Mouse (Mus musculus): ENCODE data around the gene Gjc2. TPM values are rescaled to one million over a fixed set of nuclear protein-coding genes. Genes with fewer than 3 reads are reported as not detected.

Gene Gjc2
- polyA plus RNA-seq, 1 experiment from 2014 or later, result 0.36 TPM

GRCm38 (mm10) chr11:59132065-59132464 is 50.9 kb downstream of the Gjc2 start:
- no peaks in the 10 kb centered on the region for H3K9me3 ChIP-seq (ENCODE audit: control insufficient read depth, low read depth, low read length)
- H3K27ac ChIP-seq (ENCODE audit: low read length), result no peak overlapping the region
- H3K4me1 ChIP-seq (ENCODE audit: control insufficient read depth, insufficient read depth, low read length), result 0 out of 2 replicates have a peak, but pooled peaks cover 6% of the 10 kb centered on the region
- no peak overlapping the region for H3K4me2 ChIP-seq (replicated peaks; ENCODE audit: low read depth, low read length)
- 77% methylated on average over 2 of the region's 3 CpGs for WGBS
- ATAC-seq (ENCODE audit: insufficient number of reproducible peaks, insufficient read depth, low FRiP score, low read depth), result no peak
- H3K9ac ChIP-seq (replicated peaks; ENCODE audit: low read depth, low read length), result no peak overlapping the region
- peaks cover 33% of the 10 kb centered on the region for H3K27me3 ChIP-seq (ENCODE audit: control insufficient read depth, insufficient read depth, low read length)
- H3K4me3 ChIP-seq (ENCODE audit: low read depth, low read length), result no peak overlapping the region
- H3K36me3 ChIP-seq (ENCODE audit: control insufficient read depth, insufficient read depth, low read length), result no peaks in the 10 kb centered on the region

- WGBS, result 60% methylated on average over 18 of the region's 18 CpGs
- H3K4me1 ChIP-seq (ENCODE audit: control insufficient read depth, insufficient read depth, low read length), result 0 out of 2 replicates have a peak, but pooled peaks cover 6% of the 10 kb centered on the region
- H3K27me3 ChIP-seq (ENCODE audit: control insufficient read depth, insufficient read depth, low read length), result peaks cover 30% of the 10 kb centered on the region
Observed at GRCm38 (mm10) chr11:59131348-59131919, 51.6 kb downstream of the Gjc2 start.

GRCm38 (mm10) chr11:59130782-59131181 is 52.2 kb downstream of the Gjc2 start:
- no peak overlapping the region for H3K27ac ChIP-seq (ENCODE audit: low read length)
- H3K4me1 ChIP-seq (ENCODE audit: control insufficient read depth, insufficient read depth, low read length), result 0 out of 2 replicates have a peak, but pooled peaks cover 6% of the 10 kb centered on the region
- 64% methylated on average over 9 of the region's 9 CpGs for WGBS
- no peaks in the 10 kb centered on the region for H3K9me3 ChIP-seq (ENCODE audit: control insufficient read depth, low read depth, low read length)
- no peak for ATAC-seq (ENCODE audit: insufficient number of reproducible peaks, insufficient read depth, low FRiP score, low read depth)
- no peak overlapping the region for H3K4me2 ChIP-seq (replicated peaks; ENCODE audit: low read depth, low read length)
- H3K9ac ChIP-seq (replicated peaks; ENCODE audit: low read depth, low read length), result no peak overlapping the region
- H3K27me3 ChIP-seq (ENCODE audit: control insufficient read depth, insufficient read depth, low read length), result peaks cover 23% of the 10 kb centered on the region
- no peaks in the 10 kb centered on the region for H3K36me3 ChIP-seq (ENCODE audit: control insufficient read depth, insufficient read depth, low read length)
- H3K4me3 ChIP-seq (ENCODE audit: low read depth, low read length), result no peak overlapping the region

More at GRCm38 (mm10) chr11:59131348-59131919, 51.6 kb downstream of the Gjc2 start:
- ATAC-seq (ENCODE audit: insufficient number of reproducible peaks, insufficient read depth, low FRiP score, low read depth), result no peak
- Histone ChIP-seq H3K4me3 (ENCODE audit: low read depth, low read length) (no peak overlapping the region), H3K9me3 (ENCODE audit: control insufficient read depth, low read depth, low read length) (no peaks in the 10 kb centered on the region), H3K9ac (replicated peaks; ENCODE audit: low read depth, low read length) (no peak overlapping the region), H3K27ac (ENCODE audit: low read length) (no peak overlapping the region), H3K36me3 (ENCODE audit: control insufficient read depth, insufficient read depth, low read length) (no peaks in the 10 kb centered on the region), H3K4me2 (replicated peaks; ENCODE audit: low read depth, low read length) (no peak overlapping the region)

Other genes starting within 250 kb of the Gjc2 start
- 211 and 222 TPM in 2 replicates for gene Rnf187, start 244.3 kb downstream of the Gjc2 start, polyA plus RNA-seq (2014; fragmentation: Nextera tagmentation; extraction: Ambion mirVana)
- 31.2 and 32.5 TPM in 2 replicates for gene Hist3h2ba, start 234.3 kb downstream of the Gjc2 start, polyA plus RNA-seq (2014; fragmentation: Nextera tagmentation; extraction: Ambion mirVana)
- 32.4 and 33.9 TPM in 2 replicates for gene Hist3h2a, start 228.5 kb downstream of the Gjc2 start, polyA plus RNA-seq (2014; fragmentation: Nextera tagmentation; extraction: Ambion mirVana)
- 0.20 and 0.62 TPM in 2 replicates for gene Trim17, start 228.5 kb downstream of the Gjc2 start, polyA plus RNA-seq (2014; fragmentation: Nextera tagmentation; extraction: Ambion mirVana)
- gene Trim11, start 205.1 kb downstream of the Gjc2 start, polyA plus RNA-seq (2014; fragmentation: Nextera tagmentation; extraction: Ambion mirVana), result 18.1 and 20.3 TPM in 2 replicates
- gene Obscn, start 46.8 kb downstream of the Gjc2 start, polyA plus RNA-seq (2014; fragmentation: Nextera tagmentation; extraction: Ambion mirVana), result 0.69 and 0.75 TPM in 2 replicates
- gene Iba57, start 19.5 kb downstream of the Gjc2 start, polyA plus RNA-seq (2014; fragmentation: Nextera tagmentation; extraction: Ambion mirVana), result 1.8 and 2.6 TPM in 2 replicates
- gene Guk1, start 9.0 kb upstream of the Gjc2 start, polyA plus RNA-seq (2014; fragmentation: Nextera tagmentation; extraction: Ambion mirVana), result 124 and 130 TPM in 2 replicates
- gene Mrpl55, start 19.3 kb upstream of the Gjc2 start, polyA plus RNA-seq (2014; fragmentation: Nextera tagmentation; extraction: Ambion mirVana), result 92.3 and 103 TPM in 2 replicates
- gene 2310033P09Rik, start 25.1 kb upstream of the Gjc2 start, polyA plus RNA-seq (2014; fragmentation: Nextera tagmentation; extraction: Ambion mirVana), result 28.7 and 34.3 TPM in 2 replicates
- gene Arf1, start 45.1 kb upstream of the Gjc2 start, polyA plus RNA-seq (2014; fragmentation: Nextera tagmentation; extraction: Ambion mirVana), result 655 and 669 TPM in 2 replicates
- gene Wnt3a, start 107.5 kb upstream of the Gjc2 start, polyA plus RNA-seq (2014; fragmentation: Nextera tagmentation; extraction: Ambion mirVana), result not detected in 2 replicates
- 2.3 and 3.1 TPM in 2 replicates for gene Wnt9a, start 123.7 kb upstream of the Gjc2 start, polyA plus RNA-seq (2014; fragmentation: Nextera tagmentation; extraction: Ambion mirVana)
- gene Prss38, start 192.4 kb upstream of the Gjc2 start, polyA plus RNA-seq (2014; fragmentation: Nextera tagmentation; extraction: Ambion mirVana), result not detected in 2 replicates